Mouse (Mus musculus) G1E (cell line): ENCODE measurements around the gene Ppp3ca. TPM values are rescaled to one million over a fixed set of nuclear protein-coding genes. Genes with fewer than 3 reads are reported as not detected.
A peak's percentile ranks its signal among the peaks of the same experiment; 100 is the strongest.

Source experiments
- ATAC-seq: 2 replicates; pipeline ENCODE4 v1.8.0; 2016; ENCODE audit warnings: mild to moderate bottlenecking; ENCODE audit not compliant: insufficient number of reproducible peaks, poor library complexity, low FRiP score, severe bottlenecking; ENCODE audit errors: extremely low read depth
- DNase-seq: peaks from one replicate; pipeline ENCODE4 v3.0.0; 2012; ENCODE audit warnings: low spot score
- H3K27me3 ChIP-seq: 2 replicates; pipeline ENCODE4 v1.6.1; 2012; ENCODE audit warnings: mild to moderate bottlenecking, low read length, inconsistent platforms; ENCODE audit not compliant: insufficient read depth
- H3K36me3 ChIP-seq: replicated peaks from 2 replicates; pipeline ENCODE3; 2012; ENCODE audit warnings: mild to moderate bottlenecking, inconsistent platforms
- H3K4me1 ChIP-seq: 2 replicates; pipeline ENCODE4 v1.6.1; 2012; ENCODE audit warnings: low read depth, low read length, inconsistent platforms, mixed read lengths; ENCODE audit not compliant: insufficient read depth
- H3K4me3 ChIP-seq: 2 replicates; pipeline ENCODE4 v1.5.1; 2012; ENCODE audit warnings: low read depth, mild to moderate bottlenecking, inconsistent platforms, low read length, moderate library complexity, mixed read lengths
- H3K9me3 ChIP-seq: replicated peaks from 2 replicates; pipeline ENCODE4 v1.6.1; 2012; ENCODE audit warnings: inconsistent platforms
- CTCF ChIP-seq: IDR thresholded peaks from 2 replicates; pipeline ENCODE4 v1.5.1; 2012; ENCODE audit warnings: low read depth, low read length, inconsistent platforms, mixed read lengths
- GATA1 ChIP-seq: IDR thresholded peaks from 2 replicates; pipeline ENCODE4 v1.6.1; 2012; ENCODE audit warnings: borderline replicate concordance, low read length, inconsistent platforms, mixed read lengths
- GATA2 ChIP-seq: IDR thresholded peaks from 2 replicates; pipeline ENCODE4 v1.6.1; 2012; ENCODE audit warnings: low read depth, low read length, inconsistent platforms, borderline replicate concordance
- POLR2AphosphoS5 ChIP-seq: IDR thresholded peaks from 2 replicates; pipeline ENCODE4 v1.6.1; 2012; ENCODE audit warnings: low read depth, low read length, inconsistent platforms; ENCODE audit not compliant: insufficient replicate concordance
- TAL1 ChIP-seq: conservative IDR thresholded peaks from 2 replicates; pipeline ENCODE4 v1.6.1; 2012; ENCODE audit warnings: low read depth, low read length, inconsistent platforms, mixed read lengths
- polyA plus RNA-seq: library from polyadenylated mRNA; stranded (reverse); fragments of >175 nt; gene quantifications from 2 replicates; pipeline ENCODE4 v1.2.3, GENCODE M21; 2012
- total RNA-seq, 2 experiments: library from RNA; stranded (forward) in 1 of 2; stranded (reverse) in 1 of 2; fragments of 200-1000 nt in 1 of 2; fragments of >200 nt in 1 of 2; fragmentation: Nextera tagmentation in 1 of 2; gene quantifications; 2 replicates each; pipeline ENCODE4 v1.2.3; 2014 to 2017

Ppp3ca gene
- total and polyA plus RNA-seq, 3 experiments = 49.6 to 74.2 (median 52.8) TPM

GRCm38 (mm10) chr3:136682242-136682641 is 12.3 kb downstream of the Ppp3ca start:
- Histone ChIP-seq H3K9me3 (no peaks in the 10 kb centered on the region), H3K36me3 (peaks cover 41% of the 10 kb centered on the region), H3K4me3 (no peak overlapping the region), H3K27me3 (no peaks in the 10 kb centered on the region), H3K4me1 (peaks cover 13% of the 10 kb centered on the region)
- no peak for ATAC-seq
- DNase-seq = no peak
- no peak for TF ChIP-seq TAL1

- H3K4me1 ChIP-seq = peaks cover 13% of the 10 kb centered on the region
- H3K4me3 ChIP-seq = no peak overlapping the region
- H3K9me3 ChIP-seq = no peaks in the 10 kb centered on the region
- H3K27me3 ChIP-seq = no peaks in the 10 kb centered on the region
- H3K36me3 ChIP-seq = peaks cover 46% of the 10 kb centered on the region
- ATAC-seq = peak; percentile 38
- TF ChIP-seq TAL1 (no peak), POLR2AphosphoS5 (no peak), GATA2 (no peak), GATA1 (no peak), CTCF (no peak)
- no peak for DNase-seq
Observed at GRCm38 (mm10) chr3:136684191-136684958, 14.5 kb downstream of the Ppp3ca start.

- no peaks in the 10 kb centered on the region for H3K27me3 ChIP-seq
- H3K9me3 ChIP-seq = no peaks in the 10 kb centered on the region
- H3K36me3 ChIP-seq = peaks cover 47% of the 10 kb centered on the region
- no peak for ATAC-seq
- TF ChIP-seq GATA1 = no peak
- TF ChIP-seq CTCF = no peak
- TF ChIP-seq GATA2 = no peak
- no peak for TF ChIP-seq POLR2AphosphoS5
- TF ChIP-seq TAL1 = no peak
- no peak overlapping the region for H3K4me3 ChIP-seq
- no peak for DNase-seq
- H3K4me1 ChIP-seq = peaks cover 17% of the 10 kb centered on the region
Observed at GRCm38 (mm10) chr3:136686429-136686828, 16.5 kb downstream of the Ppp3ca start.

GRCm38 (mm10) chr3:136688101-136688586 is 18.2 kb downstream of the Ppp3ca start:
- Histone ChIP-seq H3K4me1 (peaks cover 17% of the 10 kb centered on the region), H3K4me3 (no peak overlapping the region), H3K9me3 (no peaks in the 10 kb centered on the region), H3K27me3 (no peaks in the 10 kb centered on the region), H3K36me3 (peaks cover 39% of the 10 kb centered on the region)
- DNase-seq = no peak
- TF ChIP-seq GATA1 = no peak
- TF ChIP-seq POLR2AphosphoS5 = no peak
- no peak for TF ChIP-seq TAL1
- no peak for ATAC-seq

GRCm38 (mm10) chr3:136689793-136690543 is 20.0 kb downstream of the Ppp3ca start:
- DNase-seq = no peak
- Histone ChIP-seq H3K4me1 (peaks cover 10% of the 10 kb centered on the region), H3K9me3 (no peaks in the 10 kb centered on the region), H3K4me3 (no peak overlapping the region), H3K36me3 (peaks cover 29% of the 10 kb centered on the region), H3K27me3 (no peaks in the 10 kb centered on the region)
- no peak for ATAC-seq
- TF ChIP-seq GATA2 (no peak), TAL1 (no peak), CTCF (no peak), GATA1 (no peak), POLR2AphosphoS5 (no peak)

GRCm38 (mm10) chr3:136691984-136692383 is 22.1 kb downstream of the Ppp3ca start:
- Histone ChIP-seq H3K27me3 (no peaks in the 10 kb centered on the region), H3K9me3 (no peaks in the 10 kb centered on the region), H3K4me3 (no peak overlapping the region), H3K36me3 (peaks cover 28% of the 10 kb centered on the region), H3K4me1 (peaks cover 11% of the 10 kb centered on the region; the same call in 1 of the 2 replicates)
- TF ChIP-seq GATA2 (no peak), POLR2AphosphoS5 (no peak), TAL1 (no peak), CTCF (no peak), GATA1 (no peak)
- DNase-seq (no peak), ATAC-seq (no peak)

GRCm38 (mm10) chr3:136693547-136693946 is 23.6 kb downstream of the Ppp3ca start:
- peaks cover 21% of the 10 kb centered on the region for H3K36me3 ChIP-seq
- peaks cover 20% of the 10 kb centered on the region for H3K4me1 ChIP-seq
- no peak overlapping the region for H3K4me3 ChIP-seq
- no peaks in the 10 kb centered on the region for H3K27me3 ChIP-seq
- H3K9me3 ChIP-seq = no peaks in the 10 kb centered on the region
- DNase-seq (no peak), ATAC-seq (no peak)
- TF ChIP-seq GATA1 = no peak
- no peak for TF ChIP-seq CTCF
- TF ChIP-seq POLR2AphosphoS5 = no peak
- TF ChIP-seq TAL1 = no peak
- no peak for TF ChIP-seq GATA2
